Mouse (Mus musculus) 416B (cell line): ENCODE measurements around the gene Cfap44.
A peak's percentile ranks its signal among the peaks of the same experiment; 100 is the strongest.

Experiments
- DNase-seq: peaks from one replicate; pipeline ENCODE4 v3.0.0; 2011; ENCODE audit warnings: low read depth

Gene Cfap44

GRCm38 (mm10) chr16:44394577-44395243 lies at the start of gene Cfap44:
Gene Cfap44 (plus strand): TSS chr16:44394796.
- DNase-seq: no peak

GRCm38 (mm10) chr16:44347071-44347901 lies 47.3 kb upstream of the Cfap44 start, which contains the start of gene Spice1:
Gene Spice1 (plus strand): TSS chr16:44347121.
- peak; percentile 92 for DNase-seq

- peak; percentile 81 for DNase-seq
Measured at GRCm38 (mm10) chr16:44349801-44350397, 44.7 kb upstream of the Cfap44 start.

- DNase-seq: peak; percentile 81
Measured at GRCm38 (mm10) chr16:44356291-44356690, 38.3 kb upstream of the Cfap44 start.

- peak; percentile 74 for DNase-seq
Measured at GRCm38 (mm10) chr16:44357571-44358268, 36.9 kb upstream of the Cfap44 start.

GRCm38 (mm10) chr16:44361921-44362890 lies 32.4 kb upstream of the Cfap44 start:
- DNase-seq: peak; percentile 65

- no peak for DNase-seq
Measured at GRCm38 (mm10) chr16:44365522-44365921, 29.1 kb upstream of the Cfap44 start.

GRCm38 (mm10) chr16:44375459-44375858 lies 19.1 kb upstream of the Cfap44 start:
- no peak for DNase-seq

GRCm38 (mm10) chr16:44380006-44380405 lies 14.6 kb upstream of the Cfap44 start:
- DNase-seq: no peak

GRCm38 (mm10) chr16:44381578-44381977 lies 13.0 kb upstream of the Cfap44 start:
- DNase-seq: no peak

- no peak for DNase-seq
Measured at GRCm38 (mm10) chr16:44383549-44383948, 11.0 kb upstream of the Cfap44 start.

- DNase-seq: no peak
Measured at GRCm38 (mm10) chr16:44384251-44384650, 10.3 kb upstream of the Cfap44 start.

GRCm38 (mm10) chr16:44391877-44392548 lies 2.6 kb upstream of the Cfap44 start:
- DNase-seq: peak; percentile 84

- peak; percentile 33 for DNase-seq
Measured at GRCm38 (mm10) chr16:44404933-44405332, 10.3 kb downstream of the Cfap44 start.

GRCm38 (mm10) chr16:44407211-44407610 lies 12.6 kb downstream of the Cfap44 start:
- no peak for DNase-seq

GRCm38 (mm10) chr16:44408290-44408689 lies 13.7 kb downstream of the Cfap44 start:
- no peak for DNase-seq

- DNase-seq: peak; percentile 50
Measured at GRCm38 (mm10) chr16:44410176-44410575, 15.6 kb downstream of the Cfap44 start.

- no peak for DNase-seq
Measured at GRCm38 (mm10) chr16:44417596-44417995, 23.0 kb downstream of the Cfap44 start.

GRCm38 (mm10) chr16:44421735-44422134 lies 27.1 kb downstream of the Cfap44 start:
- DNase-seq: no peak

- no peak for DNase-seq
Measured at GRCm38 (mm10) chr16:44423499-44423898, 28.9 kb downstream of the Cfap44 start.
